Comparison of ENCODE assay signal across 8 mouse cellular contexts in genomic region chrX:103551304-103551703, GRCm38 (mm10).
DNase-seq lines count a peak whose midpoint lies in the region; ATAC-seq and TF ChIP-seq lines count a peak whose summit lies in the region.

No protein-coding gene starts in this region.

- WGBS in lung, embryonic 14.5 days: 73% methylated on average over 14 of the region's 14 CpGs
- 61% methylated on average over 14 of the region's 14 CpGs for WGBS in lung, adult 2 months
- 40% methylated on average over 14 of the region's 14 CpGs for WGBS in lung, postnatal 0 days

- TF ChIP-seq POLR2A in lung, adult 2 months (IDR thresholded peaks at IDR 0.05; ENCODE audit: borderline replicate concordance, extremely low read depth, low read depth, low read length): no peak

- H3K4me2 ChIP-seq in lung, embryonic 14.5 days: no peak overlapping the region
- H3K4me2 ChIP-seq in lung, postnatal 0 days (replicated peaks; ENCODE audit: low read depth, low read length): no peak overlapping the region

- TF ChIP-seq EP300 in lung, postnatal 0 days (IDR thresholded peaks at IDR 0.05): peak; percentile 75

- no peaks in the 10 kb centered on the region for H3K36me3 ChIP-seq in lung, embryonic 14.5 days (ENCODE audit: insufficient read depth)
- no peaks in the 10 kb centered on the region for H3K36me3 ChIP-seq in lung, postnatal 0 days (ENCODE audit: insufficient read depth, low read length)

- 0 out of 2 replicates have a peak, but pooled peaks cover 3% of the 10 kb centered on the region for H3K4me1 ChIP-seq in lung, embryonic 14.5 days (ENCODE audit: insufficient read depth)
- H3K4me1 ChIP-seq in lung, adult 2 months (ENCODE audit: control insufficient read depth, insufficient read depth, low read length): no peaks in the 10 kb centered on the region; the same call in none of the 2 replicates
- no peaks in the 10 kb centered on the region for H3K4me1 ChIP-seq in lung, postnatal 0 days (ENCODE audit: insufficient read depth, low read depth, low read length)

- no peaks in the 10 kb centered on the region for H3K27me3 ChIP-seq in lung, embryonic 14.5 days (ENCODE audit: insufficient read depth, low read length)
- no peaks in the 10 kb centered on the region for H3K27me3 ChIP-seq in lung, postnatal 0 days (replicated peaks; ENCODE audit: insufficient read depth, low read length)

- DNase-seq in lung, embryonic 14.5 days: peak; percentile 68
- no peak for DNase-seq in lung, adult 2 months
- DNase-seq in gastrocnemius, adult 2 months: peak; percentile 64
- DNase-seq in kidney, adult 9 months: peak; percentile 83
- DNase-seq in lung, postnatal 0 days (ENCODE audit: low spot score): peak; percentile 92
- no peak for DNase-seq in adrenal gland, postnatal 25 days
- DNase-seq in cerebellum, adult 9-11 months: no peak

- H3K4me3 ChIP-seq in lung, embryonic 14.5 days (ENCODE audit: low read depth, low read length): no peak overlapping the region
- no peak overlapping the region for H3K4me3 ChIP-seq in lung, adult 2 months (replicated peaks; ENCODE audit: extremely low read depth, low read depth, low read length)
- H3K4me3 ChIP-seq in gastrocnemius, adult 2 months: peak overlapping the region; percentile 40
- no peak overlapping the region for H3K4me3 ChIP-seq in lung, postnatal 0 days (ENCODE audit: low read depth, low read length)

- intact Hi-C loops in gastrocnemius, adult 2 months (cut with DNase I): no loop called here

- no peak overlapping the region for H3K9ac ChIP-seq in lung, embryonic 14.5 days
- no peak overlapping the region for H3K9ac ChIP-seq in lung, postnatal 0 days (replicated peaks; ENCODE audit: low read depth)

- H3K27ac ChIP-seq in lung, embryonic 14.5 days (ENCODE audit: low read depth): peak overlapping the region; percentile 60
- H3K27ac ChIP-seq in gastrocnemius, adult 2 months: peak overlapping the region; percentile 28
- H3K27ac ChIP-seq in lung, postnatal 0 days (ENCODE audit: low read length): peak overlapping the region; percentile 4; the same call in 1 of the 2 replicates

- TF ChIP-seq CTCF in lung, embryonic 14.5 days (IDR thresholded peaks at IDR 0.05; ENCODE audit: low read depth): no peak
- no peak for TF ChIP-seq CTCF in lung, adult 2 months (IDR thresholded peaks at IDR 0.05; ENCODE audit: insufficient read depth, low read length)
- no peak for TF ChIP-seq CTCF in gastrocnemius, adult 2 months (IDR thresholded peaks at IDR 0.05)
- peak; percentile 32 for TF ChIP-seq CTCF in lung, postnatal 0 days (IDR thresholded peaks at IDR 0.05)

- no peaks in the 10 kb centered on the region for H3K9me3 ChIP-seq in lung, embryonic 14.5 days (ENCODE audit: low read depth, low read length)
- no peaks in the 10 kb centered on the region for H3K9me3 ChIP-seq in lung, postnatal 0 days (ENCODE audit: low read length)

- peak; percentile 61 for ATAC-seq in lung, embryonic 14.5 days (ENCODE audit: insufficient read depth)
- ATAC-seq in lung, postnatal 0 days: peak; percentile 93
- no peak for ATAC-seq in inflammation-experienced regulatory T-cells, adult 6 months

Comparison
In these comparisons a context has a peak if more than half of its experiments do, and no peak if none do; other contexts are left out.
1. DNase-seq: peak in lung, embryonic 14.5 days (single experiment), gastrocnemius, adult 2 months (single experiment), kidney, adult 9 months (single experiment) and lung, postnatal 0 days (single experiment); none in lung, adult 2 months (single experiment), adrenal gland, postnatal 25 days (single experiment) and cerebellum, adult 9-11 months (single experiment).
2. H3K27ac ChIP-seq: peak in every context shown above with its lines; median percentile 60 in lung, embryonic 14.5 days; 28 in gastrocnemius, adult 2 months; 4 in lung, postnatal 0 days.